7 mouse cellular contexts compared by ENCODE assay signal in genomic region chr9:56501721-56502542, GRCm38 (mm10).
A peak's percentile ranks its signal among the peaks of the same experiment; 100 is the strongest.
DNase-seq lines count a peak whose midpoint lies in the region; ATAC-seq lines count a peak whose summit lies in the region.

No protein-coding gene starts in this region.

- ATAC-seq in lung, embryonic 15.5 days (ENCODE audit: borderline replicate concordance, extremely low read depth, low FRiP score, low TSS enrichment) = no peak; the same call in 1 of the 2 replicates
- no peak for ATAC-seq in heart, embryonic 12.5 days (ENCODE audit: insufficient number of reproducible peaks, low FRiP score)
- ATAC-seq in stomach, embryonic 16.5 days (ENCODE audit: insufficient read depth, low FRiP score) = peak; percentile 23; the same call in 1 of the 2 replicates
- no peak for ATAC-seq in erythroid progenitor cell, adult 5-6 weeks (replicated peaks; ENCODE audit: low FRiP score, poor library complexity, severe bottlenecking)

- H3K9me3 ChIP-seq in lung, embryonic 15.5 days = no peaks in the 10 kb centered on the region
- no peaks in the 10 kb centered on the region for H3K9me3 ChIP-seq in heart, embryonic 12.5 days (replicated peaks)
- no peaks in the 10 kb centered on the region for H3K9me3 ChIP-seq in stomach, embryonic 16.5 days (replicated peaks; ENCODE audit: control insufficient read depth, low read length)

- DNase-seq in lung, postnatal 36 days = no peak
- peak; percentile 35 to 51 for DNase-seq in kidney, postnatal 36 days
- no peak for DNase-seq in gastrocnemius, postnatal 25 days

- no peak overlapping the region for H3K9ac ChIP-seq in lung, embryonic 15.5 days
- 0 out of 2 replicates have a peak overlapping the region, but pooled peaks have one; percentile 25 for H3K9ac ChIP-seq in heart, embryonic 12.5 days
- no peak overlapping the region; the same call in 1 of the 2 replicates for H3K9ac ChIP-seq in stomach, embryonic 16.5 days (ENCODE audit: low read length)

- peak overlapping the region; percentile 23 for H3K4me2 ChIP-seq in lung, embryonic 15.5 days
- H3K4me2 ChIP-seq in heart, embryonic 12.5 days = peak overlapping the region; percentile 36
- H3K4me2 ChIP-seq in stomach, embryonic 16.5 days (ENCODE audit: low read depth, low read length) = peak overlapping the region; percentile 29

- WGBS in lung, embryonic 15.5 days = 29% methylated on average over 10 of the region's 10 CpGs
- WGBS in heart, embryonic 12.5 days = 48% methylated on average over 10 of the region's 10 CpGs
- WGBS in stomach, embryonic 16.5 days = 27% methylated on average over 10 of the region's 10 CpGs

- peaks cover 98% of the 10 kb centered on the region for H3K4me1 ChIP-seq in lung, embryonic 15.5 days
- H3K4me1 ChIP-seq in heart, embryonic 12.5 days (replicated peaks) = peaks cover 68% of the 10 kb centered on the region
- peaks cover 72% of the 10 kb centered on the region for H3K4me1 ChIP-seq in stomach, embryonic 16.5 days (ENCODE audit: control insufficient read depth, insufficient read depth, low read length)

- no peaks in the 10 kb centered on the region for H3K36me3 ChIP-seq in lung, embryonic 15.5 days
- no peaks in the 10 kb centered on the region for H3K36me3 ChIP-seq in heart, embryonic 12.5 days
- H3K36me3 ChIP-seq in stomach, embryonic 16.5 days (ENCODE audit: control insufficient read depth, insufficient read depth, low read length) = no peaks in the 10 kb centered on the region

- peak overlapping the region; percentile 100 for H3K27ac ChIP-seq in lung, embryonic 15.5 days
- H3K27ac ChIP-seq in heart, embryonic 12.5 days (ENCODE audit: poor library complexity, severe bottlenecking) = peak overlapping the region; percentile 79
- peak overlapping the region; percentile 88 for H3K27ac ChIP-seq in stomach, embryonic 16.5 days (ENCODE audit: low read length)

- H3K27me3 ChIP-seq in lung, embryonic 15.5 days = no peaks in the 10 kb centered on the region
- no peaks in the 10 kb centered on the region for H3K27me3 ChIP-seq in heart, embryonic 12.5 days (replicated peaks)
- no peaks in the 10 kb centered on the region for H3K27me3 ChIP-seq in stomach, embryonic 16.5 days (ENCODE audit: control insufficient read depth, insufficient read depth, low read length)

- H3K4me3 ChIP-seq in lung, embryonic 15.5 days = no peak overlapping the region
- H3K4me3 ChIP-seq in heart, embryonic 12.5 days = no peak overlapping the region
- no peak overlapping the region for H3K4me3 ChIP-seq in stomach, embryonic 16.5 days (replicated peaks; ENCODE audit: low read length)

Comparison
In these comparisons a context has a peak if more than half of its experiments do, and no peak if none do; other contexts are left out.
1. DNase-seq: peak in kidney, postnatal 36 days (2 of 2); none in lung, postnatal 36 days (single experiment) and gastrocnemius, postnatal 25 days (single experiment).
2. Peak in every context shown above with its lines, with median percentiles within 50 percentile points of each other: H3K27ac ChIP-seq and H3K4me2 ChIP-seq.